Mouse (Mus musculus): ENCODE data around the gene Aqp5. TPM values are rescaled to one million over a fixed set of nuclear protein-coding genes. Genes with fewer than 3 reads are reported as not detected.

The Aqp5 gene
- total RNA-seq, 2 experiments from 2014 or later: 0.93 to 1.4 TPM

GRCm38 (mm10) chr15:99618595-99618994, 28.0 kb downstream of the Aqp5 start:
- DNase-seq (ENCODE audit: low spot score in 2 of 2): no peak
- intact Hi-C loops (cut with DNase I): no loop called here

GRCm38 (mm10) chr15:99619821-99620220, 29.2 kb downstream of the Aqp5 start:
- DNase-seq (ENCODE audit: low spot score in 2 of 2): no peak
- intact Hi-C loops (cut with DNase I): no loop called here

GRCm38 (mm10) chr15:99622063-99622462, 31.5 kb downstream of the Aqp5 start:
- no peak for DNase-seq (ENCODE audit: low spot score in 2 of 2)
- intact Hi-C loops (cut with DNase I): no loop called here

GRCm38 (mm10) chr15:99631618-99632017, 41.0 kb downstream of the Aqp5 start:
- DNase-seq (ENCODE audit: low spot score in 2 of 2): no peak
- intact Hi-C loops (cut with DNase I): no loop called here

- intact Hi-C loops (cut with DNase I): no loop called here
- DNase-seq (ENCODE audit: low spot score in 2 of 2): no peak
Observed at GRCm38 (mm10) chr15:99634702-99635101, 44.1 kb downstream of the Aqp5 start.

- DNase-seq (ENCODE audit: low spot score in 2 of 2): no peak
- intact Hi-C loops (cut with DNase I): no loop called here
Observed at GRCm38 (mm10) chr15:99637405-99638123, 47.0 kb downstream of the Aqp5 start.

- DNase-seq (ENCODE audit: low spot score in 2 of 2): no peak
Observed at GRCm38 (mm10) chr15:99638124-99638485, 47.5 kb downstream of the Aqp5 start.

GRCm38 (mm10) chr15:99642622-99643021, 52.0 kb downstream of the Aqp5 start:
- intact Hi-C loops (cut with DNase I): no loop called here

More at GRCm38 (mm10) chr15:99638124-99638485, 47.5 kb downstream of the Aqp5 start:
- intact Hi-C loops (cut with DNase I): no loop called here

GRCm38 (mm10) chr15:99643832-99644231, 53.2 kb downstream of the Aqp5 start:
- intact Hi-C loops (cut with DNase I): no loop called here
- no peak for DNase-seq (ENCODE audit: low spot score in 2 of 2)

More at GRCm38 (mm10) chr15:99642622-99643021, 52.0 kb downstream of the Aqp5 start:
- no peak for DNase-seq (ENCODE audit: low spot score in 2 of 2)

Other genes with a start within 250 kb of the Aqp5 start
- gene Fmnl3, start 220.3 kb upstream of the Aqp5 start, total RNA-seq (2021): 10 to 100 TPM; 11.3 to 13.4 TPM
- gene Tmbim6, start 197.9 kb upstream of the Aqp5 start, total RNA-seq (2021): 100 to 1,000 TPM; 330 to 349 TPM
- gene Nckap5l, start 133.0 kb upstream of the Aqp5 start, total RNA-seq (2021): 10 to 100 TPM; 27.6 to 35.6 TPM
- gene Bcdin3d, start 116.1 kb upstream of the Aqp5 start, total RNA-seq (2021): 1 to 10 TPM; 4.7 to 4.8 TPM
- gene Faim2, start 62.6 kb upstream of the Aqp5 start, total RNA-seq (2021): 100 to 1,000 TPM; 220 to 261 TPM
- gene Aqp2, start 11.7 kb upstream of the Aqp5 start, total RNA-seq (2021): under 1 TPM in 1 of 2 experiments, not detected in 1; 0.33 TPM
- gene Aqp6, start 10.6 kb downstream of the Aqp5 start, total RNA-seq (2021): under 1 TPM; 0.44 to 0.48 TPM
- gene Racgap1, start 60.9 kb downstream of the Aqp5 start, total RNA-seq (2021): 1 to 10 TPM; 9.2 to 10.0 TPM
- gene Asic1, start 79.6 kb downstream of the Aqp5 start, total RNA-seq (2021): 10 to 100 TPM; 83.1 to 91.8 TPM
- gene Smarcd1, start 111.3 kb downstream of the Aqp5 start, total RNA-seq (2021): 100 to 1,000 TPM; 142 to 143 TPM
- gene Gm17349, start 114.7 kb downstream of the Aqp5 start, total RNA-seq (2021): 1 to 10 TPM; 5.6 to 8.1 TPM
- 10 to 100 TPM; 34.1 to 35.5 TPM for gene Gpd1, start 126.7 kb downstream of the Aqp5 start, total RNA-seq (2021)
- gene Cox14, start 134.8 kb downstream of the Aqp5 start, total RNA-seq (2021): 100 to 1,000 TPM; 129 to 131 TPM
- 10 to 100 TPM; 38.9 to 39.6 TPM for gene Cers5, start 182.1 kb downstream of the Aqp5 start, total RNA-seq (2021)

Data from left cerebral cortex, postnatal 14 days (tissue).